Mouse (Mus musculus) heart, embryonic 15.5 days (tissue): ENCODE results near the gene Nudt2. TPM values are rescaled to one million over a fixed set of nuclear protein-coding genes. Genes with fewer than 3 reads are reported as not detected.

Source experiments
- ATAC-seq: fragments of 200-750 bp; cut with Nextera tagmentation; replicated peaks from 2 replicates; pipeline ENCODE4 v1.8.0; 2017; ENCODE audit warnings: low read depth, moderate TSS enrichment; ENCODE audit not compliant: insufficient number of reproducible peaks, insufficient read depth, low FRiP score
- H3K27ac ChIP-seq: fragments of 300-500 bp; sonication (generic); 2 replicates; pipeline ENCODE4 v1.5.1; 2015; ENCODE audit warnings: mild to moderate bottlenecking, inconsistent platforms
- H3K27me3 ChIP-seq: fragments of 300-500 bp; sonication (generic); 2 replicates; pipeline ENCODE4 v1.6.1; 2015; ENCODE audit warnings: inconsistent platforms
- H3K36me3 ChIP-seq: fragments of 300-500 bp; sonication (generic); 2 replicates; pipeline ENCODE4 v1.6.1; 2015; ENCODE audit warnings: mild to moderate bottlenecking, inconsistent platforms
- H3K4me1 ChIP-seq: fragments of 300-500 bp; sonication (generic); replicated peaks from 2 replicates; pipeline ENCODE4 v1.6.1; 2015; ENCODE audit warnings: inconsistent platforms
- H3K4me2 ChIP-seq: fragments of 300-500 bp; sonication (generic); 2 replicates; pipeline ENCODE4 v1.6.1; 2015; ENCODE audit warnings: inconsistent platforms, mild to moderate bottlenecking, moderate library complexity
- H3K4me3 ChIP-seq: fragments of 300-500 bp; sonication (generic); 2 replicates; pipeline ENCODE4 v1.5.1; 2015; ENCODE audit warnings: mild to moderate bottlenecking, inconsistent platforms
- H3K9ac ChIP-seq: fragments of 300-500 bp; sonication (generic); 2 replicates; pipeline ENCODE4 v1.6.1; 2015; ENCODE audit warnings: mild to moderate bottlenecking, inconsistent platforms
- H3K9me3 ChIP-seq: fragments of 300-500 bp; sonication (generic); replicated peaks from 2 replicates; pipeline ENCODE4 v1.6.1; 2016; ENCODE audit warnings: inconsistent platforms
- WGBS: fragments of 180-500 bp; shearing (Covaris S2); methylation state at CpG from one replicate; pipeline ENCODE4 v1.1.7; 2015; ENCODE audit warnings: mixed read lengths; 5-methylcytosine and 5-hydroxymethylcytosine counted together
- polyA plus RNA-seq: library from polyadenylated mRNA; unstranded; fragments of >200 nt; fragmentation: Nextera tagmentation; extraction: Ambion mirVana; gene quantifications from 2 replicates; pipeline ENCODE4 v1.2.1, GENCODE M21; 2015

Gene Nudt2
- polyA plus RNA-seq, 1 experiment from 2014 or later: 38.5 TPM

DNA sequence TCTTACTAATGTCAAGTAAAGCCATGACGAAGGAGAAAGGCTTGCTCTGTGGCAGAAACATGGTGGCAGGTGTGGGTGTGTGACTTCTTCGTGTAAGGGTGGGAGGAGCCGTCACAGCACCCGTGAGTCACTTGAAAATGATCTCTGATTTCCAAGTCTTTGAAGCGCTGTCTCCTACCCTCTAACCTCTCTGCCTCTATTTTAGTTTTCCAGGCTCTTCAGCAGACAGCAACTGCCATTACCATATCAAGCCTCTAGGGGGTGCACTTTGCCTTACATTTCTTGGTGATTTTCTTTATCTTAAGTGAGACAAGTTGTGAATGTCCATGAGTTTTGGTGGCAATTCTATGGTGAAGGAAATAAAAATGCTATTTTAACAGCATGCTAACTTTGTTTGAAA lies 57.8 kb downstream of the Nudt2 start:
- H3K9ac ChIP-seq: no peak overlapping the region
- WGBS: 51% methylated on average over 5 of the region's 5 CpGs

DNA sequence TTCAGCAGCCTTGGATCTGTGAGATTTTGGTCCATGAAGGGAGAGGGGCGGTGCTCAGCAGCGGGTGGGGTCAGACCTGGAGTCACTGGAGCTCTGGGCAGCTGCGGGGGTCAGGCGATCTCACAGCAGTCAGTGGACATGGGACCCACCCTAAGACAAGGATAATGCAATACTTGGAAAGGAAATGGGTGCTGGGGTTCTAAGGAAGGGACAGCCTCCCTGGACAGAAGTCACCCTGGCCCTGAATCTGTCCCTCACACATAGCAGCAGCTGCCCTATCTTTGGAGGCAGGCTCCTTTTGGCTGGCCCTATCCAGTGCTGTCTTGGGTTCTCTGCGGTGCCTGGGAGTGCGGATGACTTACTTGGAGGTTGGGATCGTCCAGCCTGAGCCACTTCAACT lies 58.9 kb downstream of the Nudt2 start:
- H3K4me2 ChIP-seq: no peak overlapping the region
- ATAC-seq: no peak

More for the DNA sequence above, 57.8 kb downstream of the Nudt2 start:
- no peak overlapping the region for H3K4me2 ChIP-seq
- H3K9me3 ChIP-seq: no peaks in the 10 kb centered on the region
- no peak overlapping the region for H3K4me3 ChIP-seq
- no peak for ATAC-seq
- peaks cover 10% of the 10 kb centered on the region; the same call in 1 of the 2 replicates for H3K27me3 ChIP-seq
- no peaks in the 10 kb centered on the region for H3K36me3 ChIP-seq
- no peak overlapping the region for H3K27ac ChIP-seq
- peaks cover 5% of the 10 kb centered on the region for H3K4me1 ChIP-seq

DNA sequence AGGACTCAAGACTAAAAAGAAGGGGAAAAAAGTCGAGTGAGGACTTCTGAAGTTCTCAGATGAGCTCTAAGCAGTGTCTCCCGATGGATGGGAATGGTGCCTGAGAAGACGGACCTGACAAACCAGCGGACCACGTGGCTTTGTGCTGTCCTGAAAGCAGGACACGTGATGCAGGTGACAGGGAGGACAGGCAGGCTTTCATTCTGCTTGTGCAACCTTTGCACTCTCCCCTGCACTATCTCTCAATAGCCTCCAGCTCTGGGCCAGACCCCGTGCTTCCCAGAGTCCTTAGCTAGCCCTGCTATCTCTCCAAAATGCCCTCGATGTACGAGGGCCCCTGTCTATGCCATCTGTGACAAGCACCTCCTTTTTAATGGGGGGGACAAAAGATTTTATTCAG lies 59.9 kb downstream of the Nudt2 start:
- Histone ChIP-seq H3K27ac (no peak overlapping the region), H3K4me2 (no peak overlapping the region), H3K9ac (no peak overlapping the region), H3K36me3 (no peaks in the 10 kb centered on the region), H3K9me3 (no peaks in the 10 kb centered on the region), H3K4me3 (no peak overlapping the region), H3K4me1 (peaks cover 17% of the 10 kb centered on the region), H3K27me3 (peaks cover 10% of the 10 kb centered on the region; the same call in 1 of the 2 replicates)
- WGBS: 60% methylated on average over 9 of the region's 9 CpGs
- ATAC-seq: no peak

More for the DNA sequence above, 58.9 kb downstream of the Nudt2 start:
- WGBS: 66% methylated on average over 7 of the region's 7 CpGs
- no peak overlapping the region for H3K27ac ChIP-seq
- H3K4me1 ChIP-seq: peaks cover 15% of the 10 kb centered on the region
- H3K9me3 ChIP-seq: no peaks in the 10 kb centered on the region
- H3K9ac ChIP-seq: no peak overlapping the region
- no peak overlapping the region for H3K4me3 ChIP-seq
- H3K36me3 ChIP-seq: no peaks in the 10 kb centered on the region
- H3K27me3 ChIP-seq: peaks cover 10% of the 10 kb centered on the region; the same call in 1 of the 2 replicates

DNA sequence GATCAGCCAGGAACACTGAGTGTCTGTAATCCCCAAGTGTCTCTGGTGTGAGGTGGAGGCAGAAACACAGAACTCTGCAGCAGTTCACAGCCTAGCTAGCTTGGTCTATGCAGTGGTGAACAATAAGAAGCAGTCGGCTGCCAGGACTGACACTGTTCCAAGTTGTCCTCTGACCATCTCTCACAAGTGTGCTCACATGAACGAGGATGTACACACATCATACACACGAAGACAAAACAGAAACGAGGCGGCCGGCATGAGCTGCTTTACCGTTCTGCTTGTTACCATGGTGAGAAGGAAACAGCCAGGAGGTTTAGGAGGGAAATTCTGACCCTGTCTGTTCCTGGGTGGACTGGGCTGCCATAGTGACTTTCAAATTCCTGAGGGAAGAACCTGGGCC lies 61.6 kb downstream of the Nudt2 start:
- Histone ChIP-seq H3K9me3 (no peaks in the 10 kb centered on the region), H3K4me1 (peaks cover 17% of the 10 kb centered on the region), H3K27me3 (0 out of 2 replicates have a peak, but pooled peaks cover 4% of the 10 kb centered on the region), H3K4me3 (no peak overlapping the region), H3K4me2 (no peak overlapping the region), H3K36me3 (no peaks in the 10 kb centered on the region), H3K27ac (no peak overlapping the region), H3K9ac (no peak overlapping the region)
- ATAC-seq: no peak
- WGBS: 65% methylated on average over 7 of the region's 7 CpGs

DNA sequence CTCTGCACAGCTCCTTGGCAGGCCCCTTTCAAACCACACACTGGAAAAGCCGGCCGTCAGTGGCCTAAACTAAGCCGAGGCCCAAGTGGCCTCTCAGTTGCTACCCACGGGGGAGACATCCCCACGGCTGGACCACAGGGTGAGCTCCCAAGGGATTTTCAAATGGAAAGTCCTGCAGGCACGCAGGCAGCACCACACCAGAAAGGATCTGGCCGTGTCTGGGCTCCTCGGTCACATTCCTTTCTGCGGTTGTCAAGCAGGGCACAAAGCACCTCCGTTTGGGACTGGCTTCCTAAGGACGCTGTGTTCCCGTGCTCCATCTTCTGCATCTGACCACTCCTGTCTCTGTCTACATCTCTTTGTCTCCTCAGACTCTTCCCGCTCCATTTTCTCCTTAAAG lies 62.1 kb downstream of the Nudt2 start:
- Histone ChIP-seq H3K36me3 (no peaks in the 10 kb centered on the region), H3K9ac (no peak overlapping the region), H3K9me3 (no peaks in the 10 kb centered on the region), H3K27me3 (no peaks in the 10 kb centered on the region), H3K27ac (no peak overlapping the region), H3K4me2 (no peak overlapping the region), H3K4me1 (peaks cover 17% of the 10 kb centered on the region), H3K4me3 (no peak overlapping the region)
- WGBS: 34% methylated on average over 13 of the region's 13 CpGs
- ATAC-seq: no peak

DNA sequence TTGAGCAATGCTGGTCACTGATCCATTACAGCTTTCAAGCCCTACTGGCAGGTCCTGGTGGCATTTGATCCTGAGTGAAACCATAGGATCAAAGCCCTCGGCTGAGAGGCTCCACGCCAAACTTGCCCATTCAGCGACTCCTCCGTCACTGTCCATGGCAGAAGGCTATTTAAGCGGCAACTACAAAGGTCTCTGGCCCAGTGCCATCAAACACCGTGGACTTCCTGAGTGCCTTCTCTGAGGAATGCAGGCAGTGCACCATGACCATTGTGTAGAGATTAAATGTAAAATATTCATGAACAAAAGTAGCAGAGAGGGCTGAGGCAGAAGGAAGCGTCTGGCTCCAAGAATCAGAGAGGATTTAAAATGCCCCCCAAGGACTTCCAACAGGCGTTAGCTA lies 63.0 kb downstream of the Nudt2 start:
- no peaks in the 10 kb centered on the region for H3K27me3 ChIP-seq
- no peak overlapping the region for H3K4me3 ChIP-seq
- no peaks in the 10 kb centered on the region for H3K9me3 ChIP-seq
- no peak overlapping the region for H3K9ac ChIP-seq
- 27% methylated on average over 8 of the region's 8 CpGs for WGBS
- peaks cover 17% of the 10 kb centered on the region for H3K4me1 ChIP-seq
- H3K27ac ChIP-seq: no peak overlapping the region
- no peak overlapping the region for H3K4me2 ChIP-seq
- H3K36me3 ChIP-seq: no peaks in the 10 kb centered on the region
- ATAC-seq: no peak

Other genes starting within 250 kb of the Nudt2 start
- gene Ubap2, start 190.0 kb upstream of the Nudt2 start, polyA plus RNA-seq: 47.0 and 58.1 TPM in 2 replicates
- 50.2 and 57.2 TPM in 2 replicates for gene Dcaf12, start 150.3 kb upstream of the Nudt2 start, polyA plus RNA-seq
- gene Ubap1, start 116.2 kb upstream of the Nudt2 start, polyA plus RNA-seq: 43.4 and 45.7 TPM in 2 replicates
- 3.0 and 4.4 TPM in 2 replicates for gene Kif24, start 264 bp upstream of the Nudt2 start, polyA plus RNA-seq
- gene AI464131, start 37.9 kb downstream of the Nudt2 start, polyA plus RNA-seq: 2.7 and 4.0 TPM in 2 replicates
- 0.77 and 0.95 TPM in 2 replicates for gene 1110017D15Rik, start 52.2 kb downstream of the Nudt2 start, polyA plus RNA-seq
- 2.4 and 2.7 TPM in 2 replicates for gene Fam219a, start 104.4 kb downstream of the Nudt2 start, polyA plus RNA-seq
- 1.5 and 3.8 TPM in 2 replicates for gene Dnaic1, start 104.6 kb downstream of the Nudt2 start, polyA plus RNA-seq
- gene Enho, start 175.2 kb downstream of the Nudt2 start, polyA plus RNA-seq: 3.3 and 5.8 TPM in 2 replicates
- 2.0 and 3.9 TPM in 2 replicates for gene Cntfr, start 231.9 kb downstream of the Nudt2 start, polyA plus RNA-seq
- 130 and 164 TPM in 2 replicates for gene Il11ra1, start 234.8 kb downstream of the Nudt2 start, polyA plus RNA-seq
- 42.7 and 47.4 TPM in 2 replicates for gene Rpp25l, start 248.4 kb downstream of the Nudt2 start, polyA plus RNA-seq